Mouse (Mus musculus) embryonic fibroblast, embryonic 13.5 days (primary cell): ENCODE data around the gene Mtnr1a.

Experiments used
- CTCF ChIP-seq: IDR thresholded peaks from 2 replicates; pipeline ENCODE4 v1.5.1; 2011; ENCODE audit warnings: mild to moderate bottlenecking, control low read depth, low read length, moderate library complexity, borderline replicate concordance; ENCODE audit not compliant: insufficient read depth
- POLR2A ChIP-seq: IDR thresholded peaks from 2 replicates; pipeline ENCODE4 v1.6.1; 2011; ENCODE audit warnings: low read depth, mild to moderate bottlenecking, control low read depth, low read length, moderate library complexity

- no peak for TF ChIP-seq CTCF
- TF ChIP-seq POLR2A, result no peak
Observed at GRCm38 (mm10) chr8:45070949-45071348, 2.0 kb downstream of the Mtnr1a start.
